Mouse (Mus musculus): ENCODE measurements around the gene Rnf115. TPM values are rescaled to one million over a fixed set of nuclear protein-coding genes. Genes with fewer than 3 reads are reported as not detected.

Rnf115 gene
- total and polyA plus RNA-seq, 2 experiments from 2014 or later = 59.6 to 76.5 TPM

DNA sequence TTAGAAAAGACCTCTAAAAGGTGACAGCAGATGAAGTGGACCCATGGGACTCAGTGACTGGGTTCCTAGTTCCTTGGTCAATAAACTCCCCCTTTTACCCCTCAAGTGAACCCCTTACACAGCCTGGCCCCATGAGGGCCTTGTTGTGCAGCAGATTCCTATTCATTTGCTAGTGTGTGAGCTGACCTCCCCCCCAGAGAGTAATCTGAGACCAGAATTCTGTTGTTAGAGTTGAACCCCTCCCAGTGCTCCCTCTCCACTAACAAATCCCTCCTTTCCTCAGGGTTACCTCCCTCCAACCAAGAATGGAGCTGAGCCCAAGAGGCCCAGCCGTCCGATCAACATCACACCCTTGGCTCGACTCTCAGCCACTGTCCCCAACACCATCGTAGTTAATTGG, 26.5 kb upstream of the Rnf115 start:
- Histone ChIP-seq H3K4me2 (ENCODE audit: low read depth, low read length, poor library complexity, severe bottlenecking) (no peak overlapping the region), H3K9ac (replicated peaks; ENCODE audit: low read length, poor library complexity, severe bottlenecking) (no peak overlapping the region), H3K4me1 (ENCODE audit: insufficient read depth, low read length) (peaks cover 4% of the 10 kb centered on the region; the same call in 1 of the 2 replicates), H3K9me3 (ENCODE audit: low read length) (no peaks in the 10 kb centered on the region), H3K36me3 (ENCODE audit: insufficient read depth, low read length) (peaks cover 41% of the 10 kb centered on the region), H3K27ac (ENCODE audit: low read depth, low read length) (no peak overlapping the region), H3K4me3 (ENCODE audit: low read depth, low read length) (no peak overlapping the region), H3K27me3 (ENCODE audit: insufficient read depth, low read length) (no peaks in the 10 kb centered on the region)
- ATAC-seq (ENCODE audit: low FRiP score) (no peak), DNase-seq (ENCODE audit: low spot score) (no peak)
- no peak for TF ChIP-seq CTCF (IDR thresholded peaks at IDR 0.05)
- 92% methylated on average over 4 of the region's 4 CpGs for WGBS

- Histone ChIP-seq H3K9ac (replicated peaks; ENCODE audit: low read length, poor library complexity, severe bottlenecking) (no peak overlapping the region), H3K36me3 (ENCODE audit: insufficient read depth, low read length) (peaks cover 41% of the 10 kb centered on the region), H3K27me3 (ENCODE audit: insufficient read depth, low read length) (no peaks in the 10 kb centered on the region), H3K4me2 (ENCODE audit: low read depth, low read length, poor library complexity, severe bottlenecking) (no peak overlapping the region), H3K27ac (ENCODE audit: low read depth, low read length) (no peak overlapping the region), H3K9me3 (ENCODE audit: low read length) (no peaks in the 10 kb centered on the region), H3K4me3 (ENCODE audit: low read depth, low read length) (no peak overlapping the region), H3K4me1 (ENCODE audit: insufficient read depth, low read length) (peaks cover 6% of the 10 kb centered on the region; the same call in 1 of the 2 replicates)
- ATAC-seq (ENCODE audit: low FRiP score) = no peak
- peak; percentile 45 for TF ChIP-seq CTCF (IDR thresholded peaks at IDR 0.05)
- 69% methylated on average over 11 of the region's 11 CpGs for WGBS
- no peak for DNase-seq (ENCODE audit: low spot score)
Observed at GRCm38 (mm10) chr3:96704778-96705177, 22.7 kb upstream of the Rnf115 start.

DNA sequence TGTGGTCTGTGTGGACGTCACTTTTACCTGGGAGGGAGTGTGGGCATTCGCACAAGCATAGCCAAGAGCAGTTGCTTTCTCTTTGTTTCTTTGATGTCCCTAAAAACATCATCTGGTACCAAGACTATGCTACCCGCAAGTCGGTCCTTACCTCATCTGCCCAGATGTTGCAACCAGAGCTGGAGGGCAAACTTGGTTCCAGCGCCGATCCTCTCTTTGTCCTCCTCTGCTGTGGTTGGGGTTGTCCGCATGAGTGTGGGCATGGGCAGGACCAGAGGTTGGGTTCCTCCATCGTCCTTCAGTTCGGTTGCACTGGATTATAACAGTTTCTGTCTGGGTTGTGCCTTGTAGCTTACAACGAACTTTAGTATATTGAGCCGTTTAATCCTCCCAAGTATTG, 21.2 kb upstream of the Rnf115 start:
- TF ChIP-seq CTCF (IDR thresholded peaks at IDR 0.05) = no peak
- DNase-seq (ENCODE audit: low spot score) (no peak), ATAC-seq (ENCODE audit: low FRiP score) (no peak)
- H3K4me3 ChIP-seq (ENCODE audit: low read depth, low read length) = no peak overlapping the region
- H3K27ac ChIP-seq (ENCODE audit: low read depth, low read length) = no peak overlapping the region
- peaks cover 48% of the 10 kb centered on the region for H3K36me3 ChIP-seq (ENCODE audit: insufficient read depth, low read length)
- no peak overlapping the region for H3K9ac ChIP-seq (replicated peaks; ENCODE audit: low read length, poor library complexity, severe bottlenecking)
- H3K27me3 ChIP-seq (ENCODE audit: insufficient read depth, low read length) = no peaks in the 10 kb centered on the region
- H3K9me3 ChIP-seq (ENCODE audit: low read length) = no peaks in the 10 kb centered on the region
- H3K4me1 ChIP-seq (ENCODE audit: insufficient read depth, low read length) = peaks cover 6% of the 10 kb centered on the region; the same call in 1 of the 2 replicates
- 90% methylated on average over 11 of the region's 11 CpGs for WGBS
- H3K4me2 ChIP-seq (ENCODE audit: low read depth, low read length, poor library complexity, severe bottlenecking) = no peak overlapping the region

- H3K4me3 ChIP-seq (ENCODE audit: low read depth, low read length) = no peak overlapping the region
- DNase-seq (ENCODE audit: low spot score) (no peak), ATAC-seq (ENCODE audit: low FRiP score) (no peak)
- H3K27me3 ChIP-seq (ENCODE audit: insufficient read depth, low read length) = no peaks in the 10 kb centered on the region
- H3K4me2 ChIP-seq (ENCODE audit: low read depth, low read length, poor library complexity, severe bottlenecking) = no peak overlapping the region
- WGBS = 78% methylated on average over 7 of the region's 7 CpGs
- no peaks in the 10 kb centered on the region for H3K9me3 ChIP-seq (ENCODE audit: low read length)
- TF ChIP-seq CTCF (IDR thresholded peaks at IDR 0.05) = no peak
- H3K4me1 ChIP-seq (ENCODE audit: insufficient read depth, low read length) = peaks cover 6% of the 10 kb centered on the region; the same call in 1 of the 2 replicates
- H3K36me3 ChIP-seq (ENCODE audit: insufficient read depth, low read length) = peaks cover 49% of the 10 kb centered on the region
- H3K9ac ChIP-seq (replicated peaks; ENCODE audit: low read length, poor library complexity, severe bottlenecking) = no peak overlapping the region
- H3K27ac ChIP-seq (ENCODE audit: low read depth, low read length) = no peak overlapping the region
Observed at GRCm38 (mm10) chr3:96706984-96707383, 20.5 kb upstream of the Rnf115 start.

- Histone ChIP-seq H3K9ac (replicated peaks; ENCODE audit: low read length, poor library complexity, severe bottlenecking) (peak within 1 kb of the TSS; percentile 58), H3K27me3 (ENCODE audit: insufficient read depth, low read length) (no peaks in the 10 kb centered on the region), H3K27ac (ENCODE audit: low read depth, low read length) (no peak within 1 kb of the TSS), H3K36me3 (ENCODE audit: insufficient read depth, low read length) (peaks cover 49% of the 10 kb centered on the region), H3K4me1 (ENCODE audit: insufficient read depth, low read length) (peaks cover 6% of the 10 kb centered on the region; the same call in 1 of the 2 replicates), H3K4me2 (ENCODE audit: low read depth, low read length, poor library complexity, severe bottlenecking) (peak within 1 kb of the TSS; percentile 89), H3K4me3 (ENCODE audit: low read depth, low read length) (peak within 1 kb of the TSS; percentile 47), H3K9me3 (ENCODE audit: low read length) (no peaks in the 10 kb centered on the region)
- 6% methylated on average over 39 of the region's 42 CpGs for WGBS
- DNase-seq (ENCODE audit: low spot score) (peak; percentile 74), ATAC-seq (ENCODE audit: low FRiP score) (peak; percentile 83)
- TF ChIP-seq CTCF (IDR thresholded peaks at IDR 0.05) = peak; percentile 96
Observed at GRCm38 (mm10) chr3:96707903-96708683, 19.4 kb upstream of the Rnf115 start, which contains the start of gene Nudt17. Nudt17 (minus strand) TSS chr3:96708562.

DNA sequence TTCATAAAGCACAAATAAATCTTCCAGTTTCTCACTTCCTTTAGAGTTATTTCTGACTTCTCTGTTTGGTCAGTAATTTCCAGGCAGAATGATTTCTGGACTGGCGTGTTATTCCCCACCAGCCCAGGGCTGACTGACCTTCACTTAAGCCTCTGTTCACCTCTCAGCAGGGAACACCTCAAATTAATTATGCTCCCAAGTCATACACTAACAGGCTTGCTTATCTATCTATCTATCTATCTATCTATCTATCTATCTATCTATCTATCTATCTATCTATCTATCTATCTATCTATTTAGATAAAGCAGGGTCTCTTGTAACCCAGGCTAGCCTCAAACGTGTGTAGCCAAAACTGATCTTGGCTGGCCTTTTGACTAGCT, 18.8 kb upstream of the Rnf115 start:
- peak overlapping the region; percentile 89 for H3K4me2 ChIP-seq (ENCODE audit: low read depth, low read length, poor library complexity, severe bottlenecking)
- H3K36me3 ChIP-seq (ENCODE audit: insufficient read depth, low read length) = peaks cover 49% of the 10 kb centered on the region
- H3K4me3 ChIP-seq (ENCODE audit: low read depth, low read length) = peak overlapping the region; percentile 47
- H3K9ac ChIP-seq (replicated peaks; ENCODE audit: low read length, poor library complexity, severe bottlenecking) = no peak overlapping the region
- no peak for DNase-seq (ENCODE audit: low spot score)
- H3K4me1 ChIP-seq (ENCODE audit: insufficient read depth, low read length) = peaks cover 6% of the 10 kb centered on the region; the same call in 1 of the 2 replicates
- ATAC-seq (ENCODE audit: low FRiP score) = no peak
- no peak for TF ChIP-seq CTCF (IDR thresholded peaks at IDR 0.05)
- WGBS = 32% methylated on average over 2 of the region's 2 CpGs
- H3K9me3 ChIP-seq (ENCODE audit: low read length) = no peaks in the 10 kb centered on the region
- no peaks in the 10 kb centered on the region for H3K27me3 ChIP-seq (ENCODE audit: insufficient read depth, low read length)
- H3K27ac ChIP-seq (ENCODE audit: low read depth, low read length) = no peak overlapping the region
